Mouse (Mus musculus): ENCODE measurements around the gene Hist1h2ai. TPM values are rescaled to one million over a fixed set of nuclear protein-coding genes. Genes with fewer than 3 reads are reported as not detected.
"Not testable (repeated sequence)": the region's sequence is repeated elsewhere in the genome, so short reads cannot be mapped to it uniquely, and the experiment has no call there.

Hist1h2ai gene
- polyA plus RNA-seq, 1 experiment from 2014 or later = 7.8 TPM

DNA sequence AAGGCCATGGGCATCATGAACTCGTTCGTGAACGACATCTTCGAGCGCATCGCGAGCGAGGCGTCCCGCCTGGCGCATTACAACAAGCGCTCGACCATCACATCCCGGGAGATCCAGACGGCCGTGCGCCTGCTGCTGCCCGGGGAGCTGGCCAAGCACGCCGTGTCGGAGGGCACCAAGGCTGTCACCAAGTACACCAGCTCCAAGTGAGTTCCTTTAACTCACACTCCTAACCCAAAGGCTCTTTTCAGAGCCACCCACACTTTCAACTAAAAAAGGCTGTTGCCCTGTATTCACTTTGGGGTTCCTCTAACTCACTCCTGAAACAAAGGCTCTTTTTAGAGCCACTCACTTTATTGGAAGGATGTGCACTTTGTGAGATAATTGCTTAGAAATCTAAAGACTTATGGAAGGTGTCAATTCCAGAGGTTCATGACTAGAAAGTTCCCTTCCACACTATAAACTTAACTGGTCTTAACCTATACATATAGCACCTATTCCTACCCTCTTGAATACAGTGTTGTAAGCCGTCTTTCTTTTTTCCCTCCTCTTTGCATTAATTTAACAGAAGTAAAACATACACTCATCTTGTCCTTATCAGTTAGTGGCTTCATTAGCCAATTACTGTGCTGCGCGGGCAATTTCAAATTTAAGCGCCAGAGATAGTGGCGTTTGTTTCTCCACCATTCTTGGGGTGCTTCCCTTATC lies 38.2 kb downstream of the Hist1h2ai start:
- Histone ChIP-seq H3K4me1 (replicated peaks) (peaks cover 21% of the 10 kb centered on the region), H3K4me3 (peak overlapping the region; percentile 47), H3K9ac (peak overlapping the region; percentile 37), H3K27ac (replicated peaks) (peak overlapping the region; percentile 94), H3K4me2 (peak overlapping the region; percentile 88)
- under 1% methylated on average over 24 of the region's 26 CpGs for WGBS
- H3K36me3 ChIP-seq; H3K27me3 ChIP-seq; ATAC-seq (ENCODE audit: low FRiP score, low read depth); H3K9me3 ChIP-seq: not testable (repeated sequence)

DNA sequence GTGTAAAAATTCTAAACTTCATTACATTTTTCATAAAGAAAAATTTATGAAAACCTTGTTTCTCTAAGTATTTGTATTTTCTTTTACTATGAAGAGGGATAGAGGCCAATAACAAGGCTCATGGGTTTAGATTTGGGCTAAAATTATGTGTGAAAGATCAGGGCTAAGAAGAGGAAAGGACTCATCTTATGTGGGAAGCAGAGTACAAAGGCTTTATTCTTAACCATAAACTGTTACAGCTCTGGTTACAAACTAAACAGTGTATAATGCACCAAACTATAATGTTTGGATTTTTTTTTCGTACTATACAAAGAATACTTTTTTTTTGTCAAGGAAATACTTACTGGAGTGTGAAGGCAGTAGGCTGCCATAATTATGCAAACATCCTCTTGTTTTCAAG lies 39.5 kb downstream of the Hist1h2ai start:
- 71% methylated on average over 1 of the region's 1 CpGs for WGBS
- Histone ChIP-seq H3K27ac (replicated peaks) (no peak overlapping the region), H3K4me1 (replicated peaks) (peaks cover 19% of the 10 kb centered on the region), H3K9me3 (no peaks in the 10 kb centered on the region), H3K4me3 (no peak overlapping the region), H3K36me3 (no peaks in the 10 kb centered on the region), H3K9ac (no peak overlapping the region), H3K4me2 (no peak overlapping the region), H3K27me3 (no peaks in the 10 kb centered on the region)
- ATAC-seq (ENCODE audit: low FRiP score, low read depth) = no peak

Small RNA genes within 50 kb of the gene (microRNA-seq; reads per million reads assigned to microRNA genes)
- gene Gm44357 (not detected), gene Gm44367 (not detected), gene Gm44454 (not detected)

Other genes starting within 250 kb of the Hist1h2ai start
- 3.8 and 4.1 TPM in 2 replicates for gene Nkapl, start 247.9 kb upstream of the Hist1h2ai start, polyA plus RNA-seq (2015; fragmentation: Nextera tagmentation; extraction: Ambion mirVana)
- 8.1 and 10.5 TPM in 2 replicates for gene Zkscan4, start 237.5 kb upstream of the Hist1h2ai start, polyA plus RNA-seq (2015; fragmentation: Nextera tagmentation; extraction: Ambion mirVana)
- gene Gm10065, start 237.0 kb upstream of the Hist1h2ai start, polyA plus RNA-seq (2015; fragmentation: Nextera tagmentation; extraction: Ambion mirVana) = not detected in 2 replicates
- 0.39 and 0.55 TPM in 2 replicates for gene AK157302, start 221.2 kb upstream of the Hist1h2ai start, polyA plus RNA-seq (2015; fragmentation: Nextera tagmentation; extraction: Ambion mirVana)
- gene Gm11273, start 215.0 kb upstream of the Hist1h2ai start, polyA plus RNA-seq (2015; fragmentation: Nextera tagmentation; extraction: Ambion mirVana) = 8.8 and 11.9 TPM in 2 replicates
- 4.5 and 5.0 TPM in 2 replicates for gene Zkscan8, start 185.3 kb upstream of the Hist1h2ai start, polyA plus RNA-seq (2015; fragmentation: Nextera tagmentation; extraction: Ambion mirVana)
- gene Olfr1366, start 173.6 kb upstream of the Hist1h2ai start, polyA plus RNA-seq (2015; fragmentation: Nextera tagmentation; extraction: Ambion mirVana) = 0.06 and 0.25 TPM in 2 replicates
- gene Olfr1535, start 156.5 kb upstream of the Hist1h2ai start, polyA plus RNA-seq (2015; fragmentation: Nextera tagmentation; extraction: Ambion mirVana) = 0.04 and 0.08 TPM in 2 replicates
- gene Olfr1364, start 134.7 kb upstream of the Hist1h2ai start, polyA plus RNA-seq (2015; fragmentation: Nextera tagmentation; extraction: Ambion mirVana) = not detected in 2 replicates
- gene Olfr1362, start 102.4 kb upstream of the Hist1h2ai start, polyA plus RNA-seq (2015; fragmentation: Nextera tagmentation; extraction: Ambion mirVana) = not detected in 2 replicates
- gene Olfr11, start 73.9 kb upstream of the Hist1h2ai start, polyA plus RNA-seq (2015; fragmentation: Nextera tagmentation; extraction: Ambion mirVana) = 0.04 TPM in 1 of 2 replicates, not detected in the other
- not detected in 2 replicates for gene Olfr1361, start 53.0 kb upstream of the Hist1h2ai start, polyA plus RNA-seq (2015; fragmentation: Nextera tagmentation; extraction: Ambion mirVana)
- not detected in 2 replicates for gene Olfr1360, start 39.0 kb upstream of the Hist1h2ai start, polyA plus RNA-seq (2015; fragmentation: Nextera tagmentation; extraction: Ambion mirVana)
- not detected in 2 replicates for gene Olfr1359, start 18.3 kb upstream of the Hist1h2ai start, polyA plus RNA-seq (2015; fragmentation: Nextera tagmentation; extraction: Ambion mirVana)
- not detected in 2 replicates for gene Hist1h2bl, start 279 bp upstream of the Hist1h2ai start, polyA plus RNA-seq (2015; fragmentation: Nextera tagmentation; extraction: Ambion mirVana)
- 2.5 and 3.5 TPM in 2 replicates for gene Hist1h3h, start 1.2 kb downstream of the Hist1h2ai start, polyA plus RNA-seq (2015; fragmentation: Nextera tagmentation; extraction: Ambion mirVana)
- gene Hist1h2bm, start 5.6 kb downstream of the Hist1h2ai start, polyA plus RNA-seq (2015; fragmentation: Nextera tagmentation; extraction: Ambion mirVana) = 0.51 and 1.7 TPM in 2 replicates
- 0.77 TPM in 1 of 2 replicates, not detected in the other for gene Hist1h4j, start 18.6 kb downstream of the Hist1h2ai start, polyA plus RNA-seq (2015; fragmentation: Nextera tagmentation; extraction: Ambion mirVana)
- gene Hist1h4k, start 34.1 kb downstream of the Hist1h2ai start, polyA plus RNA-seq (2015; fragmentation: Nextera tagmentation; extraction: Ambion mirVana) = 1.5 and 2.3 TPM in 2 replicates
- gene Hist1h2ak, start 37.4 kb downstream of the Hist1h2ai start, polyA plus RNA-seq (2015; fragmentation: Nextera tagmentation; extraction: Ambion mirVana) = 5.3 and 7.9 TPM in 2 replicates
- gene Hist1h2bn, start 37.7 kb downstream of the Hist1h2ai start, polyA plus RNA-seq (2015; fragmentation: Nextera tagmentation; extraction: Ambion mirVana) = 1.1 TPM in 1 of 2 replicates, not detected in the other
- gene Hist1h1b, start 64.2 kb downstream of the Hist1h2ai start, polyA plus RNA-seq (2015; fragmentation: Nextera tagmentation; extraction: Ambion mirVana) = 3.5 and 7.4 TPM in 2 replicates
- gene Hist1h3i, start 66.9 kb downstream of the Hist1h2ai start, polyA plus RNA-seq (2015; fragmentation: Nextera tagmentation; extraction: Ambion mirVana) = 28.0 and 43.0 TPM in 2 replicates
- gene Hist1h2an, start 70.8 kb downstream of the Hist1h2ai start, polyA plus RNA-seq (2015; fragmentation: Nextera tagmentation; extraction: Ambion mirVana) = 1.0 and 1.5 TPM in 2 replicates
- gene Hist1h2bp, start 71.0 kb downstream of the Hist1h2ai start, polyA plus RNA-seq (2015; fragmentation: Nextera tagmentation; extraction: Ambion mirVana) = 0.44 and 0.58 TPM in 2 replicates
- gene Hist1h2bq, start 93.8 kb downstream of the Hist1h2ai start, polyA plus RNA-seq (2015; fragmentation: Nextera tagmentation; extraction: Ambion mirVana) = 4.9 and 7.3 TPM in 2 replicates
- gene Hist1h2ao, start 94.0 kb downstream of the Hist1h2ai start, polyA plus RNA-seq (2015; fragmentation: Nextera tagmentation; extraction: Ambion mirVana) = not detected in 2 replicates
- gene Hist1h4m, start 95.3 kb downstream of the Hist1h2ai start, polyA plus RNA-seq (2015; fragmentation: Nextera tagmentation; extraction: Ambion mirVana) = not detected in 2 replicates
- gene Hist1h4n, start 115.8 kb downstream of the Hist1h2ai start, polyA plus RNA-seq (2015; fragmentation: Nextera tagmentation; extraction: Ambion mirVana) = 4.9 and 7.7 TPM in 2 replicates
- 669 and 801 TPM in 2 replicates for gene Hist1h2ap, start 117.1 kb downstream of the Hist1h2ai start, polyA plus RNA-seq (2015; fragmentation: Nextera tagmentation; extraction: Ambion mirVana)
- 4.7 and 7.1 TPM in 2 replicates for gene Hist1h2br, start 117.3 kb downstream of the Hist1h2ai start, polyA plus RNA-seq (2015; fragmentation: Nextera tagmentation; extraction: Ambion mirVana)
- 11.7 and 12.3 TPM in 2 replicates for gene Zfp184, start 228.7 kb downstream of the Hist1h2ai start, polyA plus RNA-seq (2015; fragmentation: Nextera tagmentation; extraction: Ambion mirVana)